Mouse (Mus musculus): ENCODE results near the gene Gm3532.
"Not testable (repeated sequence)": the region's sequence is repeated elsewhere in the genome, so short reads cannot be mapped to it uniquely, and the experiment has no call there.

The Gm3532 gene

GRCm38 (mm10) chr14:5538196-5538595, at the start of gene Gm3532:
Gm3532 (plus strand) TSS chr14:5538496.
- not testable (repeated sequence) for DNase-seq

- DNase-seq, result not testable (repeated sequence)
Observed at GRCm38 (mm10) chr14:5501374-5501773, 36.9 kb upstream of the Gm3532 start, which contains the start of gene Gm3488. Gm3488 (plus strand) TSS chr14:5501674.

All from lung, postnatal 14 days (tissue).